Mouse (Mus musculus) midbrain, postnatal 0 days (tissue): ENCODE results near the gene Zfp605. TPM values are rescaled to one million over a fixed set of nuclear protein-coding genes. Genes with fewer than 3 reads are reported as not detected.
"Not testable (repeated sequence)": the region's sequence is repeated elsewhere in the genome, so short reads cannot be mapped to it uniquely, and the experiment has no call there.

Source experiments
- ATAC-seq: fragments of 200-750 bp; cut with Nextera tagmentation; 2 replicates; pipeline ENCODE4 v1.8.0; 2017; ENCODE audit warnings: moderate number of reproducible peaks, mild to moderate bottlenecking, moderate TSS enrichment, moderate library complexity; ENCODE audit not compliant: low FRiP score
- DNase-seq: peaks from one replicate; pipeline ENCODE4 v3.0.0-alpha.2; 2015; ENCODE audit warnings: low spot score
- H3K27ac ChIP-seq: fragments of 300-500 bp; sonication (generic); 2 replicates; pipeline ENCODE4 v1.5.1; 2014; ENCODE audit warnings: low read depth, mild to moderate bottlenecking, low read length, mixed read lengths
- H3K27me3 ChIP-seq: fragments of 300-500 bp; sonication (generic); 2 replicates; pipeline ENCODE4 v1.6.1; 2014; ENCODE audit warnings: low read length, control low read depth, mixed read lengths; ENCODE audit not compliant: insufficient read depth
- H3K36me3 ChIP-seq: fragments of 300-500 bp; sonication (generic); 2 replicates; pipeline ENCODE4 v1.6.1; 2014; ENCODE audit warnings: low read length, control low read depth, mixed read lengths; ENCODE audit not compliant: insufficient read depth
- H3K4me1 ChIP-seq: fragments of 300-500 bp; sonication (generic); 2 replicates; pipeline ENCODE4 v1.6.1; 2014; ENCODE audit warnings: mild to moderate bottlenecking, control low read depth, antibody characterized with exemption, low read length, mixed read lengths; ENCODE audit not compliant: insufficient read depth
- H3K4me2 ChIP-seq: fragments of 300-500 bp; sonication (generic); 2 replicates; pipeline ENCODE4 v1.6.1; 2014; ENCODE audit warnings: low read depth, mild to moderate bottlenecking, low read length, mixed read lengths; ENCODE audit not compliant: poor library complexity, severe bottlenecking
- H3K4me3 ChIP-seq: fragments of 300-500 bp; sonication (generic); 2 replicates; pipeline ENCODE4 v1.5.1; 2014; ENCODE audit warnings: low read depth, mild to moderate bottlenecking, low read length, moderate library complexity
- H3K9ac ChIP-seq: fragments of 300-500 bp; sonication (generic); replicated peaks from 2 replicates; pipeline ENCODE4 v1.6.1; 2014; ENCODE audit warnings: mild to moderate bottlenecking, low read length, moderate library complexity, mixed read lengths; ENCODE audit not compliant: poor library complexity, severe bottlenecking
- H3K9me3 ChIP-seq: fragments of 300-500 bp; sonication (generic); 2 replicates; pipeline ENCODE4 v1.6.1; 2016; ENCODE audit warnings: low read length, control low read depth
- CTCF ChIP-seq: IDR thresholded peaks from 2 replicates; pipeline ENCODE4 v1.5.1; 2016; ENCODE audit warnings: antibody characterized with exemption, mild to moderate bottlenecking
- WGBS: fragments of 180-500 bp; shearing (Covaris S2); extraction: QIAGEN DNeasy Blood & Tissue Kit; methylation state at CpG from one replicate; pipeline ENCODE4 v1.1.7; 2014; 5-methylcytosine and 5-hydroxymethylcytosine counted together
- polyA plus RNA-seq: library from polyadenylated mRNA; unstranded; fragments of >200 nt; fragmentation: Nextera tagmentation; extraction: Ambion mirVana; gene quantifications from 2 replicates; pipeline ENCODE4 v1.2.1, GENCODE M21; 2015
- total RNA-seq: library from RNA; depleted of rRNA; stranded (reverse); fragments of >200 nt; gene quantifications from 2 replicates; pipeline ENCODE4 v1.2.3, GENCODE M21; 2014

Gene Zfp605
- total and polyA plus RNA-seq, 2 experiments from 2014 or later: 10.9 to 16.8 TPM

DNA sequence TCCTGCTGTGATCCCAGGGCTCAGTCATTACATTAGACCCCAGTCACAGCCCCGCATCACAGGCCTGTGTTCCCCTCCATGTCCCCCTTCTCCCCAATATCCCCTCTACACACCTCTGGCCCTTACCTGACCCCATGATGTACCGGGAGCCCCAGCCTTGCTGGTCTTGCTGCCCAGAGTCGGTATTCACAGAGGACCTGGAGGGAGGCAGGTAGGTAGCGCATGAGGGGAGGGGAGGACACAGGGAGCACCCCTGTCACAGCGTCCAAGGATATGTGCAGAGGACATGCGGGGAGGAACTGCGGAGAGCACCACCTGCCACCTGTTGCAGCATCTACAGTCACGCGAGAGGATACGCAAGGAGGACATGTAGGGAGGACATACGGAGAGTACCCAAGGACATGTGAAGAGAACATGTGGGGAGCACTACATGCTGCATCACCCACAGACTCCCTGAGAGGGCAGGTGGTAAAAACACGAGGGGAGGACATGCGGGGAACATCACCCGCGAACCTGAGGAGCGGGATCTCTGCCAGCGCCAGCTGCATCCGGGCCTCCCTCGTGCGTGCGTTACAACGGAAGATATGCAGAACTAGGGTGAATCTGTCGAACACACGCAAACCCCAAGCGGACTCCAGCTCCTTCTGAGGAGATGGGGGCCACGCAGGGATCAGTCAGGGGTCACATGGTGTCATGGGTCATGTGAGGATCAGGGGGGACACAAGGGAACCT, 3.6 kb upstream of the Zfp605 start:
- Histone ChIP-seq H3K4me3 (peak overlapping the region; percentile 57), H3K9me3 (no peaks in the 10 kb centered on the region), H3K36me3 (peaks cover 30% of the 10 kb centered on the region), H3K4me1 (peaks cover 16% of the 10 kb centered on the region; the same call in 1 of the 2 replicates), H3K27me3 (no peaks in the 10 kb centered on the region), H3K4me2 (peak overlapping the region; percentile 87), H3K9ac (peak overlapping the region; percentile 77; the same call in 1 of the 2 replicates), H3K27ac (no peak overlapping the region)
- ATAC-seq (no peak), DNase-seq (no peak)
- no peak for TF ChIP-seq CTCF
- 93% methylated on average over 26 of the region's 26 CpGs for WGBS

DNA sequence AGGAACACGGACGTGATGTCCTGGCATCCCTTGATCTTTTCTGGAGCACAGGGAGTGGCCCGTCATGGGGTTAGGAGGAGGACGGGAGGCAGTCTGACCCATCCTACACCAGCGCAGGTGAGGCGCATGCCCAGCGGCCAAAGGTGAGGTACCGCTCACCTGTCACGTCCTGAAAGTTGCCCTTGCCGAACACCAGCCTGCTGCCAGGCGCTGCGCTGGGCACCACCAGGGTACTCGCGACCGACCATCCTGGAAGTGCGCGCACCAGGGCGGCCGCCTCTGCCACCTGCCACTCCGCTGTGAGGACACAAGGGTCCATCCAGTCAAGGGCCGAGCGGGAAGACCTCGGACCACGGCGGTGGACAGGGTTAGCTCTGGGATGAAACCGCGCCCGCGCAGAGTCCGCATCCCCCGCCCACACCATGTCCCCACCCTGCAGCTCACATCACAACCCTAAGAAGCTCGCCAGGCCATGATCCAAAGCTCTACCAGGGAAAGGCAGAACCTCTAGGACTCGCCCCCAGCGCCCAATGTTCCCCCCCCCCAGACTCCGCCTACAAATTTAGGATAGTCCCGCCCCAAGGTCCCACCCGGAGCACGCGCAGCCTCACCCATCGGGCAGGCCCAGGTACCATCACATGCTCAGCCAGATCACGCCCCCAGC, 2.9 kb upstream of the Zfp605 start:
- ATAC-seq (peak; percentile 9), DNase-seq (no peak)
- Histone ChIP-seq H3K4me2 (peak overlapping the region; percentile 87), H3K36me3 (peaks cover 30% of the 10 kb centered on the region), H3K27me3 (no peaks in the 10 kb centered on the region), H3K4me1 (peaks cover 11% of the 10 kb centered on the region; the same call in 1 of the 2 replicates), H3K4me3 (peak overlapping the region; percentile 57), H3K9ac (peak overlapping the region; percentile 77), H3K27ac (peak overlapping the region; percentile 93), H3K9me3 (no peaks in the 10 kb centered on the region)
- 0 out of 2 replicates have a peak, but pooled peaks have one; percentile 1 for TF ChIP-seq CTCF
- 17% methylated on average over 40 of the region's 41 CpGs for WGBS

DNA sequence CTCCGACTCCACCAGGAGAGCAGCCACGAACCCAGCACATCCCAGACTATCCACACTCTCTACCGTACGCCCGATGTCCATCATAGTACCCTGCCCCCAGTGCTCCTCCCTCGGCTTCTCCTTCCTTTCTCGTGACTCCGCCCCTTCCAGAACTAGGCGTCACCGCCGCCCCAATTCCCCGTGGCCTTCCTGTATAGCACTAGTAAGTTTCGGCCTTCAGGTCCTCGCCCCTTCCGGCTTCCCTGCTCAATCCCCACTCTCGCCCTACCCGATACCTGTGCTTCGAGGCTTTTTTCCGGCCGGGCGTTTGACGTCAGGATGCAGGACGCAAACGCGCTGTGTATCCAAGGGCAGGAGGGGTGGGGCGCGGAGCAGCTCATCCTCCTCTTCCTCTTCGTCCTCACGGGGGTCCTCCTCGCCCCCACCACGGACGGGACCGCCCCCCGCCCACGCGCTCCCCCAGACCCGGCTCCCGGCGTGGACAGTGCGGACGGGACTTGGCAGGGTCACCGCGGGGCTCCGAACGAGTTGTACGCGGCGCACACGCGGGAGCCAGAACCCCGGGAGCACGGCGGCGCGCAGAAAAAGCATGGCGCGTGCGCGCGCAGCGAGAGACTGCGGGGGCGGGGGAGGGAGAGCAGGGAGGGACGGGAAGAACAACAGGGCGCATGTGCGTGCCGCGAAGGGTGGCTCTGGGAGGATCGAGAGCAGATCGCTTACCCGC, 2.1 kb upstream of the Zfp605 start, which contains the start of gene Gtpbp6:
Gene Gtpbp6 (minus strand): TSS at position 617 of the 724 bp plus-strand sequence.
- peak within 1 kb of the TSS; percentile 77 for H3K9ac ChIP-seq
- peaks cover 11% of the 10 kb centered on the region; the same call in 1 of the 2 replicates for H3K4me1 ChIP-seq
- ATAC-seq (peak; percentile 84), DNase-seq (peak; percentile 97)
- H3K4me2 ChIP-seq: peak within 1 kb of the TSS; percentile 87
- H3K9me3 ChIP-seq: no peaks in the 10 kb centered on the region
- TF ChIP-seq CTCF: no peak
- peak within 1 kb of the TSS; percentile 57 for H3K4me3 ChIP-seq
- H3K27me3 ChIP-seq: no peaks in the 10 kb centered on the region
- H3K36me3 ChIP-seq: peaks cover 34% of the 10 kb centered on the region
- under 1% methylated on average over 69 of the region's 71 CpGs for WGBS
- peak within 1 kb of the TSS; percentile 93 for H3K27ac ChIP-seq

DNA sequence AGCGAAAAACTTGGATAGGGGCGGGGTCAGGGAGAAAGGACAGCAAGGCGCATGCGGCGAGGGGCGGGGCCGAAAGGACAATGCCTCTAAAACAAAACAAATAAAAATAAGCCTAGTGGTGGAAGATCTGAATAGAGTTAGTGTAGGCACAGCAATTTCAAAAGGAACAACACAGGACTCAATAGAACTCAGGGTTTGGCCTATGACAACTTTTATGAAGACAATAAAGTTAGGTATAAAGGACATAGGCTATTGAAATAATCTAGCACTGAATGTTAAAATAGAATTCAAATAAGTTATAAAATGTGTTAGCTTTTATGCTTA, 1.6 kb upstream of the Zfp605 start:
- ATAC-seq: no peak
- under 1% methylated on average over 7 of the region's 7 CpGs for WGBS
- peak overlapping the region; percentile 87 for H3K4me2 ChIP-seq
- DNase-seq: no peak
- H3K27ac ChIP-seq: peak overlapping the region; percentile 93; the same call in 1 of the 2 replicates
- H3K9me3 ChIP-seq: no peaks in the 10 kb centered on the region
- peak overlapping the region; percentile 57 for H3K4me3 ChIP-seq
- H3K27me3 ChIP-seq: no peaks in the 10 kb centered on the region
- peaks cover 36% of the 10 kb centered on the region for H3K36me3 ChIP-seq
- peaks cover 11% of the 10 kb centered on the region; the same call in 1 of the 2 replicates for H3K4me1 ChIP-seq
- TF ChIP-seq CTCF: peak; percentile 46
- no peak overlapping the region for H3K9ac ChIP-seq

DNA sequence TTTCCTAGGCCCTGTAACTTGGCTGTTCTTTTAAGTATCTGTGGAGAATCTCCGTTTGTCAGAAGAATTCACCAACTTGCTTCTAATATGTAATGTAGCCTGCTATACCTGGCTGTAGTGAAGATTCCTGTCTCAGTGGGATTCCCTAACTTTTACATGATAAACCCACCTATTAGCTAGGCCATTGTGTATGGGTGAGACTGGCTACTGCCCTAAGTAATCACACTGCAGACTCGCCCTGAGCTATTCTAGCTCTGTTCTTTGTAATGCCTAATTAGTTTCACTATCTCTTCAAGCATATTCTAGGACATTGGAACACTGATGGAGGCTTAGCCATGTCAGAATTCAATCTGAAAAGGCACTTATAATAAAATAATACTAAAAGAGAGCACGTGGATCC, 12.5 kb downstream of the Zfp605 start:
- not testable (repeated sequence) for DNase-seq, H3K9ac ChIP-seq, H3K4me3 ChIP-seq, H3K9me3 ChIP-seq, H3K4me2 ChIP-seq, H3K27me3 ChIP-seq, H3K27ac ChIP-seq, ATAC-seq, H3K4me1 ChIP-seq
- WGBS: 81% methylated on average over 3 of the region's 3 CpGs
- peaks cover 20% of the 10 kb centered on the region for H3K36me3 ChIP-seq
